ENCODE assay signal across 14 mouse cellular contexts in the genomic region with DNA sequence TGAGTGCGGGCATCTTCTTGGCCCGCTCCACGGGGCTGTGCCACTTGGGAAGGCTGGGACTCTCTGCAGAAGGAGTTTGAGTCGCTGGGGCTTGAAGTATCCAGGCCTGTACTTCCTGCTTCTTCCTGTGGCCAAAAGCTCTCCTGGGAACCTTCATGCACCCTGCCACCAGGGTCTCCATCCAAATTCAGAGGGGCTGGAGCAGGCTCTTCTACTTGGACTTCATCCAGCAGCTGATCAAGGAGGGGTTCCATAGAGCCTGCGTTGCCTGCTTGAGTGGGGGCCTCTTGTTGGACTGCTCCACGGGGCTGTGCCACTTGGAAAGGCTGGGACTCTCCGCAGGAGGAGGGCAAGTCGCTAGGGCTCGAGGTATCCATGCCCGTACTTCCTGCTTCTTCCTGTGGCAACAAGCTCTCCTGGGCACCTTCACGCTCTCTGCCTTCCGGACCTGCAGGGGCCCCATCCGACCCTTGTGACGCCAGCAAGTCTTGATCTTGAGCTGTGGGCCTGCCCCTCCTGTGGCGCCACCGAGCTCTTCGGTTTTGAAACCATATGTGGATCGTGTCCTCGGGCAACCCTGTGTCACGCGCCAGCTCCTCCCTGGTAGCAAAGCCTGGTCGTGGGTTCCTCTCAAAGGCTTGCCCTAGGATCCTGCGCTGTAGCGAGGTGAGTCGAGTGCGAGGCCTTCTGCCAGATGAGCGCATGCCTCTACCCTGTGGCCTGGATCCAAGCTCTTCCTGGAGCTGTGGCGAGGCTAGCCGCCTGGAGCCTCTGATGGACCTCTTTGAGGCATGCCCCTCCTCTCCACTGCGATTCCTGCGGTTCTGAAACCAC. TPM values are rescaled to one million over a fixed set of nuclear protein-coding genes. Genes with fewer than 3 reads are reported as not detected.
DNase-seq lines count a peak whose midpoint lies in the region; ATAC-seq and TF ChIP-seq lines count a peak whose summit lies in the region.
"Not testable (repeated sequence)": the region's sequence is repeated elsewhere in the genome, so short reads cannot be mapped to it uniquely, and the experiment has no call there.
"Had no signal": no experiment of that assay in that cellular context is flagged by ENCODE, and none has a peak within 500 bp of the region (broad histone marks: within the 10 kb centered on the region; RNA-seq: fewer than 3 reads in every experiment).

No protein-coding gene starts in this region.

- not testable (repeated sequence) for H3K9ac ChIP-seq in forebrain, embryonic 11.5 days (ENCODE audit: low read length); lung, embryonic 14.5 days

- not testable (repeated sequence) for H3K36me3 ChIP-seq in forebrain, embryonic 11.5 days (ENCODE audit: control insufficient read depth, insufficient read depth, low read length); lung, embryonic 14.5 days (ENCODE audit: insufficient read depth)

- not testable (repeated sequence) for H3K27me3 ChIP-seq in forebrain, embryonic 11.5 days (ENCODE audit: control insufficient read depth, insufficient read depth, low read length); lung, embryonic 14.5 days (ENCODE audit: insufficient read depth, low read length)

- not testable (repeated sequence) for H3K4me3 ChIP-seq in forebrain, embryonic 11.5 days (ENCODE audit: low read depth, low read length); lung, embryonic 14.5 days (ENCODE audit: low read depth, low read length)

- peak; percentile 29 for ATAC-seq in CD4-positive, CD25-positive, alpha-beta regulatory T cell, adult 4 months
- not testable (repeated sequence) for ATAC-seq in forebrain, embryonic 11.5 days (replicated peaks; ENCODE audit: low FRiP score); lung, embryonic 14.5 days (ENCODE audit: insufficient read depth)

- TF ChIP-seq CTCF in lung, embryonic 14.5 days (IDR thresholded peaks at IDR 0.05; ENCODE audit: low read depth), result not testable (repeated sequence)

- not testable (repeated sequence) for H3K4me2 ChIP-seq in forebrain, embryonic 11.5 days (ENCODE audit: low read depth, low read length, severe bottlenecking); lung, embryonic 14.5 days

- DNase-seq in adrenal gland, postnatal 36 days, result peak; percentile 40 to 47
- peak; percentile 83 for DNase-seq in forebrain, embryonic 11.5 days (ENCODE audit: low spot score)
- DNase-seq in heart, postnatal 14 days, result peak; percentile 58 to 69
- DNase-seq in layer of hippocampus, adult 8-10 months (ENCODE audit: low spot score in 2 of 2), result peak; percentile 65 to 74
- peak; percentile 13 for DNase-seq in lung, embryonic 14.5 days
- DNase-seq in right cerebral cortex, postnatal 14 days, result peak; percentile 62
- peak; percentile 71 to 78 for DNase-seq in thymus, postnatal 10 days (ENCODE audit: low spot score in 2 of 2)

- H3K27ac ChIP-seq in forebrain, embryonic 11.5 days (ENCODE audit: low read depth, low read length); lung, embryonic 14.5 days (ENCODE audit: low read depth): not testable (repeated sequence)

- 84% methylated on average over 27 of the region's 31 CpGs for WGBS in forebrain, embryonic 11.5 days
- WGBS in lung, embryonic 14.5 days, result 82% methylated on average over 28 of the region's 31 CpGs

- intact Hi-C loops in heart, postnatal 14 days (cut with DNase I), result not testable (repeated sequence)

- H3K9me3 ChIP-seq in forebrain, embryonic 11.5 days (ENCODE audit: control insufficient read depth, low read length); lung, embryonic 14.5 days (ENCODE audit: low read depth, low read length): not testable (repeated sequence)

- H3K4me1 ChIP-seq in forebrain, embryonic 11.5 days (replicated peaks; ENCODE audit: control insufficient read depth, insufficient read depth, low read length); lung, embryonic 14.5 days (ENCODE audit: insufficient read depth): not testable (repeated sequence)

RNA-seq across cellular contexts. Expression of a gene that starts 0.5 kb away (rescaled TPM):
- not detected for polyA plus RNA-seq in CD4-positive, CD25-positive, alpha-beta regulatory T cell, adult 4 months (2017; shearing (Covaris generic))
- not detected for total RNA-seq in adrenal gland, postnatal 36 days (2021)
- polyA plus RNA-seq in forebrain, embryonic 11.5 days (2014; fragmentation: Nextera tagmentation; extraction: Ambion mirVana), result not detected in 2 replicates
- not detected for total RNA-seq in heart, postnatal 14 days (2021)
- total RNA-seq in layer of hippocampus, adult 8-10 months (2022), result under 1 TPM in 1 of 4 experiments, not detected in 3; 0.87 TPM
- polyA plus RNA-seq in lung, embryonic 14.5 days (2014; fragmentation: Nextera tagmentation; extraction: Ambion mirVana), result not detected in 2 replicates
- total RNA-seq: common myeloid progenitor, adult 5-6 weeks; megakaryocyte, adult 5-6 weeks; neutrophil, adult 5-6 weeks had no signal
- polyA plus RNA-seq: forebrain, embryonic 15.5 days; G1E; hindbrain, embryonic 13.5 days had no signal

RNA-seq across cellular contexts. Expression of a gene that starts 8.3 kb away (rescaled TPM):
- polyA plus RNA-seq in CD4-positive, CD25-positive, alpha-beta regulatory T cell, adult 4 months (2017; shearing (Covaris generic)), result under 1 TPM in 1 of 2 experiments, not detected in 1; 0.27 TPM
- total RNA-seq in adrenal gland, postnatal 36 days (2021), result not detected
- not detected in 2 replicates for polyA plus RNA-seq in forebrain, embryonic 11.5 days (2014; fragmentation: Nextera tagmentation; extraction: Ambion mirVana)
- not detected for total RNA-seq in heart, postnatal 14 days (2021)
- total RNA-seq in layer of hippocampus, adult 8-10 months (2022), result not detected
- not detected in 2 replicates for polyA plus RNA-seq in lung, embryonic 14.5 days (2014; fragmentation: Nextera tagmentation; extraction: Ambion mirVana)
- total RNA-seq: common myeloid progenitor, adult 5-6 weeks; megakaryocyte, adult 5-6 weeks had no signal
- polyA plus RNA-seq: forebrain, embryonic 15.5 days; G1E; hindbrain, embryonic 13.5 days had no signal

RNA-seq across cellular contexts. Expression of a gene that starts 12.3 kb away (rescaled TPM):
- polyA plus RNA-seq in CD4-positive, CD25-positive, alpha-beta regulatory T cell, adult 4 months (2017; shearing (Covaris generic)), result not detected
- not detected for total RNA-seq in adrenal gland, postnatal 36 days (2021)
- polyA plus RNA-seq in forebrain, embryonic 11.5 days (2014; fragmentation: Nextera tagmentation; extraction: Ambion mirVana), result not detected in 2 replicates
- not detected for total RNA-seq in heart, postnatal 14 days (2021)
- not detected for total RNA-seq in layer of hippocampus, adult 8-10 months (2022)
- not detected in 2 replicates for polyA plus RNA-seq in lung, embryonic 14.5 days (2014; fragmentation: Nextera tagmentation; extraction: Ambion mirVana)
- total RNA-seq: common myeloid progenitor, adult 5-6 weeks; G1E; megakaryocyte, adult 5-6 weeks had no signal
- polyA plus RNA-seq: forebrain, embryonic 15.5 days; G1E; hindbrain, embryonic 13.5 days had no signal

RNA-seq across cellular contexts. Expression of a gene that starts 31.1 kb away (rescaled TPM):
- polyA plus RNA-seq in CD4-positive, CD25-positive, alpha-beta regulatory T cell, adult 4 months (2017; shearing (Covaris generic)), result 10 to 100 TPM; 62.8 to 84.8 TPM
- 10 to 100 TPM; 40.9 to 47.4 TPM for total RNA-seq in adrenal gland, postnatal 36 days (2021)
- 45.7 and 48.0 TPM in 2 replicates for polyA plus RNA-seq in forebrain, embryonic 11.5 days (2014; fragmentation: Nextera tagmentation; extraction: Ambion mirVana)
- total RNA-seq in heart, postnatal 14 days (2021), result 10 to 100 TPM; 23.2 to 27.2 TPM
- total RNA-seq in layer of hippocampus, adult 8-10 months (2022), result 10 to 100 TPM; 77.3 to 96.6 (median 90.6) TPM
- 69.1 and 89.9 TPM in 2 replicates for polyA plus RNA-seq in lung, embryonic 14.5 days (2014; fragmentation: Nextera tagmentation; extraction: Ambion mirVana)

Comparison
In these comparisons a context has a peak if more than half of its experiments do, and no peak if none do; other contexts are left out.
1. DNase-seq: peak in every context shown above with its lines; median percentile 83 in forebrain, embryonic 11.5 days; 74 in thymus, postnatal 10 days; 70 in layer of hippocampus, adult 8-10 months; 64 in heart, postnatal 14 days; 62 in right cerebral cortex, postnatal 14 days; 44 in adrenal gland, postnatal 36 days; 13 in lung, embryonic 14.5 days.